Mouse (Mus musculus) lung, embryonic 14.5 days (tissue): Measurements from ENCODE around the gene Eid2. TPM values are rescaled to one million over a fixed set of nuclear protein-coding genes. Genes with fewer than 3 reads are reported as not detected.

Experiments used
- ATAC-seq: fragments of 200-750 bp; cut with Nextera tagmentation; 2 replicates; pipeline ENCODE4 v1.8.0; 2017; ENCODE audit warnings: mild to moderate bottlenecking, moderate TSS enrichment, moderate library complexity; ENCODE audit not compliant: insufficient read depth
- DNase-seq: peaks from one replicate; pipeline ENCODE4 v3.0.0-alpha.2; 2015
- H3K27ac ChIP-seq: fragments of 300-500 bp; sonication (generic); 2 replicates; pipeline ENCODE4 v1.5.1; 2014; ENCODE audit warnings: low read depth, mild to moderate bottlenecking, moderate library complexity
- H3K27me3 ChIP-seq: fragments of 300-500 bp; sonication (generic); 2 replicates; pipeline ENCODE4 v1.6.1; 2014; ENCODE audit warnings: low read length, control low read depth; ENCODE audit not compliant: insufficient read depth
- H3K36me3 ChIP-seq: fragments of 300-500 bp; sonication (generic); 2 replicates; pipeline ENCODE4 v1.6.1; 2014; ENCODE audit warnings: control low read depth; ENCODE audit not compliant: insufficient read depth
- H3K4me1 ChIP-seq: fragments of 300-500 bp; sonication (generic); 2 replicates; pipeline ENCODE4 v1.6.1; 2014; ENCODE audit warnings: antibody characterized with exemption, control low read depth; ENCODE audit not compliant: insufficient read depth
- H3K4me2 ChIP-seq: fragments of 300-500 bp; sonication (generic); 2 replicates; pipeline ENCODE4 v1.6.1; 2014; ENCODE audit warnings: mild to moderate bottlenecking
- H3K4me3 ChIP-seq: fragments of 300-500 bp; sonication (generic); 2 replicates; pipeline ENCODE4 v1.5.1; 2014; ENCODE audit warnings: low read depth, low read length
- H3K9ac ChIP-seq: fragments of 300-500 bp; sonication (generic); 2 replicates; pipeline ENCODE4 v1.6.1; 2014
- H3K9me3 ChIP-seq: fragments of 300-500 bp; sonication (generic); 2 replicates; pipeline ENCODE4 v1.6.1; 2016; ENCODE audit warnings: low read depth, low read length, control low read depth
- CTCF ChIP-seq: IDR thresholded peaks from 2 replicates; pipeline ENCODE4 v1.5.1; 2016; ENCODE audit warnings: antibody characterized with exemption, low read depth
- WGBS: fragments of 180-500 bp; shearing (Covaris S2); extraction: QIAGEN DNeasy Blood & Tissue Kit; methylation state at CpG from one replicate; pipeline ENCODE4 v1.1.7; 2014; 5-methylcytosine and 5-hydroxymethylcytosine counted together
- polyA plus RNA-seq: library from polyadenylated mRNA; unstranded; fragments of >200 nt; fragmentation: Nextera tagmentation; extraction: Ambion mirVana; gene quantifications from 2 replicates; pipeline ENCODE4 v1.2.1, GENCODE M21; 2014

Eid2 gene
- polyA plus RNA-seq, 1 experiment from 2014 or later, result 12.9 TPM

DNA sequence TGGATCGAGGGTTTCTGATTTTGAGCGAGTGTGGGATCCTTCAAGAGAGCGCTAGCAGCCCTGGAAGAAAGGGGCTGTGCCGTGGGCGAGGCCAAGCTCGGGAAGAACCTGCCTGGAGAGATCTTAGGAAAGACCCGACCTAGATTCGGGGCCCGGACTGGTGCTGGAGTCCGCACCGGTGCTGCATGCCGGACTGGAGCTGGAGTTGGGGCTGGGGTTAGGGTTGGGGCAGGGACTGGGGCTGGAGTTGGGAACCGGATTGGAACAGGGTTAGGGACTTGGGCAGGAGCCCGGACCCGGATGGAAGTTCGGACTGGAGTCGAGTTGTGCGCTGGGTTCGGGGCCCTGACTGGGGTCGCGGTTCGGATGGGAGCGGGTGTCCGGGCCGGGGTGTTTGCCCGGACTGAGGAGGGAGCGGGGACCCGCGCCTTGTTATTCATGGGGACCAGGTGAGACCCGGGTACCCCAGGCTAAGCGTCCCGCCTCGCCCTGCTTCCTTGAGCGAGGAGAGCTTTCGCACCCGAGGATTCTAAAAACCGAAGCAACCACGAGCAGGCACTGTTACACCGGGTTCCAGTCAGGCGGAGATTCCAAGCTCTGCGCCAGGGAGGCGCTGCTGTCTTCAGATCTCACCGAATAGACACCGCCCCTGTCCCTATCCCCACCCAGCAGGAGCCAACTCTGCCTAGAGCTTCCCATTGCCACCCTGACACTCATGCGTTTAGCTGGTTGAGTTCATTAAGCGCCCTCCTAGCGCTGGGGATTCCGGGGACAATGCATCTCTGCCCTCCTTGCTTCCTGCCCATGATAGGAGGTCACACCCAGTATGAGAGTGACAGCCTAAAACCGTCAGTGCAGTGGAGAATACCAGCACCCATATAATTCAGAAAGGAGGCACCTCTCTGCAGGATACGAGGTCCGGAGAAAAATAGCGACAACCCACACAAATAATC lies 23.2 kb downstream of the Eid2 start, which contains the start of gene Selenov:
Gene Selenov, minus strand, starts transcription at position 549 of the 953 bp plus-strand sequence.
- no peaks in the 10 kb centered on the region for H3K9me3 ChIP-seq
- no peak within 1 kb of the TSS for H3K27ac ChIP-seq
- H3K36me3 ChIP-seq, result no peaks in the 10 kb centered on the region
- H3K4me2 ChIP-seq, result peak within 1 kb of the TSS; percentile 57
- peak within 1 kb of the TSS; percentile 0; the same call in 1 of the 2 replicates for H3K9ac ChIP-seq
- TF ChIP-seq CTCF, result peak; percentile 20; the same call in 1 of the 2 replicates
- peaks cover 69% of the 10 kb centered on the region for H3K27me3 ChIP-seq
- H3K4me3 ChIP-seq, result peak within 1 kb of the TSS; percentile 19
- no peaks in the 10 kb centered on the region for H3K4me1 ChIP-seq
- ATAC-seq (peak; percentile 58), DNase-seq (peak; percentile 61)
- whole genome bisulfite sequencing, result under 1% methylated on average over 52 of the region's 52 CpGs

- no peak overlapping the region for H3K27ac ChIP-seq
- peak overlapping the region; percentile 44 for H3K4me3 ChIP-seq
- no peaks in the 10 kb centered on the region for H3K4me1 ChIP-seq
- H3K9me3 ChIP-seq, result no peaks in the 10 kb centered on the region
- DNase-seq, result peak; percentile 88
- peak overlapping the region; percentile 76 for H3K4me2 ChIP-seq
- H3K36me3 ChIP-seq, result no peaks in the 10 kb centered on the region
- peaks cover 77% of the 10 kb centered on the region for H3K27me3 ChIP-seq
- ATAC-seq, result peak; percentile 71
- WGBS, result 6% methylated on average over 63 of the region's 63 CpGs
- no peak for TF ChIP-seq CTCF
- peak overlapping the region; percentile 38 for H3K9ac ChIP-seq
Observed at GRCm38 (mm10) chr7:28294481-28294880, 26.8 kb downstream of the Eid2 start.

DNA sequence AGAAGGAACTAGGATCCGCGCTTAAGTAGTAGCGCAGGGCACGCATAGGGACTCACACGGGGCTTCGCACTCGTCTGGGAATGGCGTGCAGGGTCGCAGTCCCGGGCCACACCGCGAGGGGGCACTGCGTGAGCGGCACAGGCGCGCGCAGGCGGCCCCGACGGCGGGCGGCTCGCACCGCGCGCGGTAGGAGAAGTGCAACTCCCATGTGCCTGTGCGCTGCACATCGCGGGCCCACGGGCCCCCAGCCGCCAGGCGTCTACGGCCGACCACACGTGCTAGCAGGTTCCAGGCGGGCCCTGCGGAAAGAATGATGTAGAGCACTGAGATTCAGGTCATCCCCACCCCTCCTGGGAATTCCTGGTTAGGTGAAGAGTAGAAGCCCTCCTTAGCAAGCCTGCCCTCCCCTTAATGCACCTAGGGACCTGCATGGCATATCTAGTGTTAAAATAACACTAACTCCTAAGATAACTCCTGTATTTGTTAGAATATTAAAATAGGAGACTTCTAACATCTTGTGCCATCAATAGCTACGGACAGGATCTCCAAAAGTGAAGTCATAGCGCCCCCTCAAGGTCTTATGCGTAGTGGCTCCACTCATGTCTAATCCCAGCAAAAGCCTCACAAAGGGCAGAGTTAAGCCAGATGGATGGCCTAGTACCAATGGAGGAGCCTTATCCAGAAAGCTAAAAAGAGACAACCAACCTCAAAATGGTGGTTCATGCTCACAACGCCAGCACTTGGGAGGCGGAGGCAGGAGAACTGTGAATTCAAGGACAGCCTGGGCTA lies 31.4 kb downstream of the Eid2 start:
- Histone ChIP-seq H3K27me3 (peaks cover 64% of the 10 kb centered on the region), H3K4me1 (no peaks in the 10 kb centered on the region), H3K36me3 (no peaks in the 10 kb centered on the region), H3K4me3 (no peak overlapping the region), H3K9me3 (no peaks in the 10 kb centered on the region), H3K4me2 (peak overlapping the region; percentile 20; the same call in 1 of the 2 replicates), H3K27ac (no peak overlapping the region), H3K9ac (no peak overlapping the region)
- WGBS, result 25% methylated on average over 43 of the region's 43 CpGs
- TF ChIP-seq CTCF, result peak; percentile 63
- ATAC-seq, result no peak
- peak; percentile 83 for DNase-seq

GRCm38 (mm10) chr7:28301616-28302433 lies 34.1 kb downstream of the Eid2 start, which contains the start of gene Dll3:
Gene Dll3 (minus strand): TSS chr7:28302238.
- Histone ChIP-seq H3K27ac (no peak within 1 kb of the TSS), H3K9ac (no peak within 1 kb of the TSS; the same call in none of the 2 replicates), H3K4me2 (peak within 1 kb of the TSS; percentile 57), H3K4me3 (peak within 1 kb of the TSS; percentile 21), H3K27me3 (peaks cover 48% of the 10 kb centered on the region), H3K4me1 (no peaks in the 10 kb centered on the region), H3K9me3 (no peaks in the 10 kb centered on the region), H3K36me3 (peaks cover 21% of the 10 kb centered on the region)
- WGBS, result 1% methylated on average over 30 of the region's 30 CpGs
- peak; percentile 50 for ATAC-seq
- peak; percentile 77 for TF ChIP-seq CTCF
- peak; percentile 76 for DNase-seq

GRCm38 (mm10) chr7:28305641-28306040 lies 38.0 kb downstream of the Eid2 start:
- H3K4me1 ChIP-seq, result 0 out of 2 replicates have a peak, but pooled peaks cover under 1% of the 10 kb centered on the region
- TF ChIP-seq CTCF, result no peak
- H3K27ac ChIP-seq, result no peak overlapping the region
- DNase-seq (no peak), ATAC-seq (no peak)
- peaks cover 20% of the 10 kb centered on the region for H3K27me3 ChIP-seq
- H3K4me2 ChIP-seq, result no peak overlapping the region
- H3K9me3 ChIP-seq, result no peaks in the 10 kb centered on the region
- WGBS, result 85% methylated on average over 10 of the region's 10 CpGs
- no peak overlapping the region for H3K9ac ChIP-seq
- H3K4me3 ChIP-seq, result no peak overlapping the region
- H3K36me3 ChIP-seq, result peaks cover 56% of the 10 kb centered on the region

DNA sequence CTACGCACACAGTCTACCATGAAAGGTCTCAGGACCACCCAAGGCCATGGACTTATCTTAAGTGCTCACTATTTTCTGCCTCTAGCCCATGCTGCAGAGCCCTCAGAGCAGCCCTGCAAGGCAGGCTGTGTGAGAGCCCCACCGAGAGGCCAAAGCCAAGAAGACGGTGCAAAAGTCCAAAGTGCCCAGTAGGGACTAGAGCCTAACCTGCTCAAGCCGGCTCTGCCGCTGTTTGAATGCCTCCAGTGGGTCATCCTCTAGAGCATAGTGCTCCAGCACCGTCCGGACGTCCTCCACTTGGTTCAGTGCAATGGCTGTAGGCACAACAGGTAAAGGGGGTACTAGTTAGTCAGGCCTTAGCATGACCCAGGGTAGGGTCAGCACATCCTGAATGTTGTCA lies 38.5 kb downstream of the Eid2 start:
- Histone ChIP-seq H3K9ac (no peak overlapping the region), H3K4me3 (no peak overlapping the region), H3K36me3 (peaks cover 56% of the 10 kb centered on the region), H3K4me1 (0 out of 2 replicates have a peak, but pooled peaks cover 5% of the 10 kb centered on the region), H3K4me2 (no peak overlapping the region), H3K27ac (no peak overlapping the region), H3K9me3 (no peaks in the 10 kb centered on the region), H3K27me3 (peaks cover 14% of the 10 kb centered on the region)
- no peak for TF ChIP-seq CTCF
- DNase-seq (no peak), ATAC-seq (no peak)
- WGBS, result 91% methylated on average over 8 of the region's 8 CpGs
